Mouse (Mus musculus) lung, embryonic 14.5 days (tissue): ENCODE data around the gene Ntm. TPM values are rescaled to one million over a fixed set of nuclear protein-coding genes. Genes with fewer than 3 reads are reported as not detected.

Experiments
- ATAC-seq: fragments of 200-750 bp; cut with Nextera tagmentation; 2 replicates; pipeline ENCODE4 v1.8.0; 2017; ENCODE audit warnings: mild to moderate bottlenecking, moderate TSS enrichment, moderate library complexity; ENCODE audit not compliant: insufficient read depth
- DNase-seq: peaks from one replicate; pipeline ENCODE4 v3.0.0-alpha.2; 2015
- H3K27ac ChIP-seq: fragments of 300-500 bp; sonication (generic); 2 replicates; pipeline ENCODE4 v1.5.1; 2014; ENCODE audit warnings: low read depth, mild to moderate bottlenecking, moderate library complexity
- H3K27me3 ChIP-seq: fragments of 300-500 bp; sonication (generic); 2 replicates; pipeline ENCODE4 v1.6.1; 2014; ENCODE audit warnings: low read length, control low read depth; ENCODE audit not compliant: insufficient read depth
- H3K36me3 ChIP-seq: fragments of 300-500 bp; sonication (generic); 2 replicates; pipeline ENCODE4 v1.6.1; 2014; ENCODE audit warnings: control low read depth; ENCODE audit not compliant: insufficient read depth
- H3K4me1 ChIP-seq: fragments of 300-500 bp; sonication (generic); 2 replicates; pipeline ENCODE4 v1.6.1; 2014; ENCODE audit warnings: antibody characterized with exemption, control low read depth; ENCODE audit not compliant: insufficient read depth
- H3K4me2 ChIP-seq: fragments of 300-500 bp; sonication (generic); 2 replicates; pipeline ENCODE4 v1.6.1; 2014; ENCODE audit warnings: mild to moderate bottlenecking
- H3K4me3 ChIP-seq: fragments of 300-500 bp; sonication (generic); 2 replicates; pipeline ENCODE4 v1.5.1; 2014; ENCODE audit warnings: low read depth, low read length
- H3K9ac ChIP-seq: fragments of 300-500 bp; sonication (generic); 2 replicates; pipeline ENCODE4 v1.6.1; 2014
- H3K9me3 ChIP-seq: fragments of 300-500 bp; sonication (generic); 2 replicates; pipeline ENCODE4 v1.6.1; 2016; ENCODE audit warnings: low read depth, low read length, control low read depth
- CTCF ChIP-seq: IDR thresholded peaks from 2 replicates; pipeline ENCODE4 v1.5.1; 2016; ENCODE audit warnings: antibody characterized with exemption, low read depth
- WGBS: fragments of 180-500 bp; shearing (Covaris S2); extraction: QIAGEN DNeasy Blood & Tissue Kit; methylation state at CpG from one replicate; pipeline ENCODE4 v1.1.7; 2014; 5-methylcytosine and 5-hydroxymethylcytosine counted together
- polyA plus RNA-seq: library from polyadenylated mRNA; unstranded; fragments of >200 nt; fragmentation: Nextera tagmentation; extraction: Ambion mirVana; gene quantifications from 2 replicates; pipeline ENCODE4 v1.2.1, GENCODE M21; 2014

Ntm gene
- polyA plus RNA-seq, 1 experiment from 2014 or later: 22.1 TPM

GRCm38 (mm10) chr9:29451232-29451631, 511.7 kb downstream of the Ntm start:
- Histone ChIP-seq H3K9me3 (no peaks in the 10 kb centered on the region), H3K36me3 (no peaks in the 10 kb centered on the region), H3K4me3 (no peak overlapping the region), H3K27ac (no peak overlapping the region), H3K4me2 (no peak overlapping the region), H3K4me1 (no peaks in the 10 kb centered on the region), H3K9ac (no peak overlapping the region), H3K27me3 (no peaks in the 10 kb centered on the region)
- no peak for ATAC-seq
- no peak for TF ChIP-seq CTCF
- WGBS: 53% methylated on average over 1 of the region's 1 CpGs
- no peak for DNase-seq

GRCm38 (mm10) chr9:29444001-29444400, 518.9 kb downstream of the Ntm start:
- no peaks in the 10 kb centered on the region for H3K9me3 ChIP-seq
- no peaks in the 10 kb centered on the region for H3K36me3 ChIP-seq
- DNase-seq (no peak), ATAC-seq (no peak)
- WGBS: 71% methylated on average over 4 of the region's 4 CpGs
- H3K9ac ChIP-seq: no peak overlapping the region
- TF ChIP-seq CTCF: no peak
- no peaks in the 10 kb centered on the region for H3K4me1 ChIP-seq
- no peaks in the 10 kb centered on the region for H3K27me3 ChIP-seq
- H3K4me2 ChIP-seq: no peak overlapping the region
- H3K27ac ChIP-seq: no peak overlapping the region
- H3K4me3 ChIP-seq: no peak overlapping the region

- no peak for ATAC-seq
- 55% methylated on average over 5 of the region's 5 CpGs for WGBS
Observed at GRCm38 (mm10) chr9:29439401-29439800, 523.5 kb downstream of the Ntm start.

GRCm38 (mm10) chr9:29434611-29435010, 528.3 kb downstream of the Ntm start:
- no peaks in the 10 kb centered on the region for H3K27me3 ChIP-seq
- H3K36me3 ChIP-seq: no peaks in the 10 kb centered on the region
- DNase-seq: no peak
- H3K27ac ChIP-seq: no peak overlapping the region
- peaks cover 8% of the 10 kb centered on the region for H3K4me1 ChIP-seq
- H3K9me3 ChIP-seq: no peaks in the 10 kb centered on the region
- no peak overlapping the region for H3K9ac ChIP-seq
- H3K4me2 ChIP-seq: no peak overlapping the region
- ATAC-seq: no peak
- 36% methylated on average over 6 of the region's 6 CpGs for WGBS
- TF ChIP-seq CTCF: no peak
- no peak overlapping the region for H3K4me3 ChIP-seq

More at GRCm38 (mm10) chr9:29439401-29439800, 523.5 kb downstream of the Ntm start:
- Histone ChIP-seq H3K27ac (no peak overlapping the region), H3K9ac (no peak overlapping the region), H3K9me3 (no peaks in the 10 kb centered on the region), H3K4me3 (no peak overlapping the region), H3K4me2 (no peak overlapping the region), H3K36me3 (no peaks in the 10 kb centered on the region), H3K27me3 (no peaks in the 10 kb centered on the region), H3K4me1 (peaks cover under 1% of the 10 kb centered on the region; the same call in 1 of the 2 replicates)
- no peak for DNase-seq
- no peak for TF ChIP-seq CTCF

- 5% methylated on average over 4 of the region's 4 CpGs for WGBS
- peak; percentile 53 for DNase-seq
- no peak overlapping the region for H3K27ac ChIP-seq
Observed at GRCm38 (mm10) chr9:29433910-29434309, 529.0 kb downstream of the Ntm start.

GRCm38 (mm10) chr9:29433156-29433555, 529.8 kb downstream of the Ntm start:
- 24% methylated on average over 7 of the region's 7 CpGs for WGBS
- ATAC-seq (no peak), DNase-seq (no peak)
- Histone ChIP-seq H3K9me3 (no peaks in the 10 kb centered on the region), H3K27ac (no peak overlapping the region), H3K36me3 (no peaks in the 10 kb centered on the region), H3K4me3 (no peak overlapping the region), H3K4me1 (peaks cover 12% of the 10 kb centered on the region), H3K4me2 (no peak overlapping the region), H3K9ac (no peak overlapping the region), H3K27me3 (no peaks in the 10 kb centered on the region)
- no peak for TF ChIP-seq CTCF

More at GRCm38 (mm10) chr9:29433910-29434309, 529.0 kb downstream of the Ntm start:
- ATAC-seq: peak; percentile 65; the same call in 1 of the 2 replicates
- Histone ChIP-seq H3K4me3 (no peak overlapping the region), H3K4me1 (peaks cover 8% of the 10 kb centered on the region), H3K9ac (no peak overlapping the region), H3K4me2 (no peak overlapping the region), H3K36me3 (no peaks in the 10 kb centered on the region), H3K9me3 (no peaks in the 10 kb centered on the region), H3K27me3 (no peaks in the 10 kb centered on the region)
- no peak for TF ChIP-seq CTCF

- WGBS: 69% methylated on average over 9 of the region's 9 CpGs
- Histone ChIP-seq H3K27ac (no peak overlapping the region), H3K36me3 (no peaks in the 10 kb centered on the region), H3K27me3 (no peaks in the 10 kb centered on the region), H3K9ac (no peak overlapping the region), H3K4me1 (peaks cover 12% of the 10 kb centered on the region), H3K4me3 (no peak overlapping the region), H3K9me3 (no peaks in the 10 kb centered on the region), H3K4me2 (no peak overlapping the region)
- TF ChIP-seq CTCF: no peak
- DNase-seq: no peak
- ATAC-seq: no peak
Observed at GRCm38 (mm10) chr9:29431590-29431989, 531.4 kb downstream of the Ntm start.

GRCm38 (mm10) chr9:29430189-29430588, 532.8 kb downstream of the Ntm start:
- Histone ChIP-seq H3K4me1 (peaks cover 12% of the 10 kb centered on the region), H3K27ac (no peak overlapping the region), H3K36me3 (no peaks in the 10 kb centered on the region), H3K9me3 (no peaks in the 10 kb centered on the region), H3K4me2 (no peak overlapping the region), H3K4me3 (no peak overlapping the region), H3K9ac (no peak overlapping the region), H3K27me3 (no peaks in the 10 kb centered on the region)
- 76% methylated on average over 3 of the region's 3 CpGs for WGBS
- TF ChIP-seq CTCF: no peak
- ATAC-seq: no peak
- no peak for DNase-seq
